Mouse (Mus musculus): ENCODE data around the gene Kansl2.

Gene Kansl2

DNA sequence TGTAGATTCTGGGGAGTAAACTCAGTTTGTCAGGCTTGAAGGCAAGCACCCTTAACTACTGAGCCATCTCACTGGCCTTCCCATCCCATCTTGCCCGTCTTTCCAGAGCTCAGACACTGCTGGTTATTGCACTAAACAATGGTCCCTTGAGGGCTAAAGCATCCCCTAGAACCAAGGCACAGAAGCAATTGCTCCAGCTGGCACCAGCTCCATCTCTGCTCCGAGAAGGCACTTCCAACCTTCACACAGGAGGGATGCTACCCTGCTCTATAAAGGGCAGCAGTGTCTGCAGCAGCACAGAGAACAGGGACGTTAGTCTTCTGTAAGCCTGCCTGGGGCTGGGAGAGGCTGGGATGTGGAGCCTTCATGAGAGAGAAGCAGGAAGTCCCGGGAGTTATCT lies 42.0 kb downstream of the Kansl2 start, which contains the start of gene Olfr279:
Gene Olfr279, plus strand, starts transcription at position 301 of the 400 bp plus-strand sequence.
- no peak for DNase-seq

DNA sequence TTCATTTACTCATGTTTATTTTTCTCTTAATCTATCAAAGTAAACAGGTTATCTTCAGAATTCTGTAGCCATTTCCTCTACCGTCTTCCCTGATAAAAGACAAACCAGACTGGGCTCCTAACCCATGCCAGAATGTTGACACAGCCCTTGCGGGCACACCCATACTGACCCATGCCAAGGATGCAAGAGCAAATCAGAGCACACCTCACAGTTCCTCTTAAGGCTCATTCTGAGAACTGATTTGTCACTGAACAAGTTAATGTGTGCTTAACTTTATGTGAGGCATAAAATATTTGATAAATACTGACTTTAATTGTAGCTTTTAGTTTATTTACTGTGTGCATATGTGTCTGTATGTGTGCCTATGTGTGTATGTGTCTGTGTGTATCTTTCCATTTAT lies 42.7 kb downstream of the Kansl2 start:
- no peak for DNase-seq

DNA sequence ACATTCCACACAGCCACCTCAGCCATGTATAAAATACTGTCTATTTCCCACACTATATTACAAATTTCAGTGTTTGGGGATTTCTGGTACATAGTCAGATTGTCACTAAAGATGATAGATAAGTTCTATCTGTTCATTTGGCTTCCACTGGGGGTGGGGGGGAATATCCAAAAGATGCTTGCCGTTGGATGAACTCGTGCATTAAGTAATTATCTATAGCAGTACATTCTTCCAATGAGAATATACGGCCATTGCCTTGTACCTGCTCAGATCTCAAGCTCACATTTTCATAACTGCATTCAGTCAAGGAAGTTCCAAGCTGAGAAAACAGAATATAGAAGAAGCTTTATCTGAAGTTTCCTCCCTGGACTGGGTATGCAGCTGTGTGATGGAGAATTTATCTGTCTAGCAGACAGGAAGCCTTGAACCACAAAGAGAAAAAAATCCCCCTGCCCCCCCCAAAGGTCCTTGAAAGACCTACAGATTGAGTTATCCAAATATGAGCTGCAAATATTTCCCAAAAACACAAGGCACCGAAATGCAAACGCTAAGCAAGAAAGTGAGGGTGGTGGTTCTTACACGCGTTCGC lies 47.5 kb downstream of the Kansl2 start:
- no peak for DNase-seq

DNA sequence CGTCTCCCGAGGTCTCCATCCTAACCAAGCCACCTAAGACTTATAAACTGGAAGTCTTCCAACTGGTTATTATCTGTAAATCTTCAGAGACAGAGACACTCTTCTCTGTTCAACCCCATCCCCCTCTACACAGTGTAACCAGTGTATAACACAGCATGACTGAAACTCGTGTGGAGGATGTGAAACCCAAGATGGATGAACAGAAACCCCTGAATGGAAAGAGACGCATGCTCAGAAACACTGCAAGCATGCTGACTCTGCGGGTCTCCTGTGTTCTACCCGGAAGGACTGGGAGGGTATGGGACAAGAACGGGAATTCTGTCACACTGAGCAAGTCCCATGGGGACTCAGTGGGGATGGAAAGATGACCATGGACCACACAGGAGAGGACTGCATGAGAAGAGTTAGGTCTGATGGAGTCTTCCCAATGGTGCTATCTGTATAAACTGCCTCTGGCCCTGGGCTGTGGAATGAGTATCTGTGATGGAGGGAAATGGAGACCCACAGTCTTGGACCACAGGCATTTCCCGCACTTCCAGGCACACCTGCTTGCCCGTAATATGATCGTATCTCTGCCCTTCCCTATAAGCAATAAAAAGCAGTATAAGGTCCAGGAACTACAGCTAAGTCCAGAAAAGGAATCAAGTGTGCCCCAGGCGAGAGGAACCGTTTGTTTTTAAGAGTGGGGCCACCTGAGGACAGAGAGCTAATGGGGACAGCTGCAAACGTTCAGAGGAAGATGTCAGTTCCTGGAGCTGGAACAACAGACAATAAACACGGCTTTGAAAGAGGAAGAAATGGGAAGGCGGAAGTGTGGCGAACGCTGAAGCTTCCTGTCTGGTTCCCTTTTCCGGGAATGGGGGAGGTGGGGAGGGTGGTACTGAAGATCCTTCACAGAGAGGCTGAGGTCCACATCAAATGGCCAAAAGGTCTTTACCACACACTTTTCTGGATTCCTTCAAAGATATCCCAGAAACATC lies 49.9 kb downstream of the Kansl2 start:
- DNase-seq, result no peak

DNA sequence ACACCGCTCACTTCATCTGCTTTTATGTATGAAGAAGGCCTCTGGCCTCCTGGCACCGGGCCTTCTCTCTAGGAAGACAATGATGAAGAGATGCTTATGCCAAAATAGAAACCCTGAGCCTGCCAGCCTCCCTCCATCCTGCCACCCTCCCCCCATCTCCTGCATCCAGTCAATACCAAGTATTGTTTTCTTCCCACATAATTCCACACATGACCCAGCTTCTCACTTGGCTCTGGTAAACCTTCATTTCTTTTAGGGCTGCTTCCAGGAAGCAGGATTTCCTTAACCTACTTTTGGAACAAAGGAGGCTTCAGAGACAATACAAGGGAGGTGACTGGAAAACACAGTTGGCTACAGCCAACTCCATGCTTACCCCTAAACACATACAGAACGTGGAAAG lies 51.4 kb downstream of the Kansl2 start, which contains the start of gene Lalba:
Gene Lalba, minus strand, starts transcription at position 21 of the 400 bp plus-strand sequence.
- no peak for DNase-seq

DNA sequence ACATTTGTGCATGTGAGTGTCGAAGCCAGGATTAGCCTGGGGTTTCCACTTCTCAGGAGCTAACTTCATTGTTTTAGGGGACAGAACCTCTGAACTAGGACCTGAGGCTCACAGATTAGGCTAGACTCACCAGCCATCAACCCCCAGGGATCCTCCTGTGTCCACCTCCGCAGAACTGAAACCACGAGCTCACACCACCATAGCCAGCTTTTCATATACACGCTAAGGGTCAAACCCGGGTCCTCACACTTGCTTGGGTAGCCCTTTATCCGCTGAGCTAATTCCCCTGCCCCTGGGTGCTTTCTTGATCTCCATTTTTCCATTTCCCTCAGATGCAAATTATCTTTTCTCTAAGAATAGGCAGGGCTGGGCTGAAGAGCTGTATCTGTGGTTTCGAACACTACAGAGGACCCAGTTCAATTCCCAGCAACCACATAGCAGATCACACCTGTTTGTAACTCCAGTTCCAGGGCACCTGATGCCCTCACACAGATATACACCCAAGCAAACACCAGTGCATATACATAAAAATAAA lies 54.4 kb downstream of the Kansl2 start:
- no peak for DNase-seq

DNA sequence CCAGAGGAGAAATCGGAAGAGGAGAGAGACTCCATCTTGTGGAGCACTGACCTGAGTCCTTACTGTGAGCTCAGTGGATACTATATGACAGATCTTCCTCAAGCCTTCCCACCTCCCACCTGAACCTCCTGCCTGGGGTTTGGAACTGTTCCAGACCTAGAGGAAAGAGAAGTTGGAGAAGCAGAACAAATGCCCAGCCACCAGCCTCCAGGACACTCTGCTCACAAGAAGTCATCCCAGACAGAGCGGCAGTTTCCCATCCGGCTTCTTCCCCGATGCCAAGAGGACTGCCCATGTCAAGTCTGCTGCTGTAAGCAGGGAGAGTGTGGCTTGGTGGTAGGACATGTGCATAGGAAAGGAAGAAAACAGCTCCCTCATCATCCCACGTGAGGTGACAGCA lies 57.8 kb downstream of the Kansl2 start:
- no peak for DNase-seq

DNA sequence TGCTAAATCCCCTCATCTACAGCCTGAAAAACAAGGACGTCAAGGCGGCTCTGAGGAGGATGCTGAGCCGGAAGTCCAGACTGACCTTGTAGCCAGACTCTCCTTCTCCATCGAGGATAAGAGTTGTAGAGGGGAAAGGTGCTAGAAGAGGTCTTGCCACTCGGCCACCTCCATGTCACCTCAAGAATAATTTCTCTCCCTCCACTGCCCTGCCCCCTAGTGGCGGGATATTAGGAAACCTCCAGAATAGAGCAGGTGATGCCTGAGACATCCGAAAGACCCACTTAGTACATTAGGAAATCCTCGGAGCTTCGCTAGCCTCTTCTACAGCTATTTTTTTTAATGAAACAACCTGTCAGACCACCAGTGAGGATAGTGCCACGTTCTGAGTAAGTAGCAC lies 58.7 kb downstream of the Kansl2 start:
- DNase-seq, result peak; percentile 39

DNA sequence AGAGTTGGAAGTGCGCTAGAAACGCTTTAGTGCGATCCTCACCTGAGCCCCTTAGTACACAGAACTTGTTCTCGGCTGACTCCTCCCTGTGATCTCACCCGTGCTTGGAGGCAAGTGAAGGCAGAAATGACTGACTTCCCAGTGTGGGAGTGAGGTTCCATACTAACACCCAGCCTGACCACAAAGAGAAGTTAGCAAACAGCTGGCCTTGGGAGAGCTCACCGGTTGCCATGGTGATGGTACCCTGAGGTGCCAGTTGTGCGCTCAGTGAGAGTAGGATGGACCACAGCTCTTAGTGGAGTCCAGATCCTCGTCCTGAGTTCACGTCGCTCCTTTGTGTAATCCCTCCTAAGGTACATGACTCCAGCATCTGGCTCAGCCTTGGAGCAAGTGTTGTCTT lies 59.1 kb downstream of the Kansl2 start:
- DNase-seq, result no peak

DNA sequence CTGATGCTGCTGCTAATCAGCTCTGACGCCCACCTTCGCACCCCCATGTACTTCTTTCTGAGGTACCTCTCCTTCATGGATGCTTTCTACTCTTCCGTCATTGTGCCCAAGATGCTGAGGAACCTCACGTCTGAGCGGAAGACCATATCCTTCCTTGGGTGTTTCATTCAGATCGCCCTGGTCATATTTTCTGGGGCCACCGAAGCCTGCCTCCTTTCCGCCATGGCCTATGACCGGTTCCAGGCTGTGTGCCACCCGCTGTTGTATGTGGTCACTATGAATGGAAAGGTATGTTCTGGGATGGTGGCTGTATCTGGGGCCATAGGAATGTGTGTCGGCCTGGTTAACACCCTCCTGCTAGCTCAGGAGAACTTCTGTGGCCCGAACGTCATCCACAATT lies 62.5 kb downstream of the Kansl2 start:
- DNase-seq, result no peak

DNA sequence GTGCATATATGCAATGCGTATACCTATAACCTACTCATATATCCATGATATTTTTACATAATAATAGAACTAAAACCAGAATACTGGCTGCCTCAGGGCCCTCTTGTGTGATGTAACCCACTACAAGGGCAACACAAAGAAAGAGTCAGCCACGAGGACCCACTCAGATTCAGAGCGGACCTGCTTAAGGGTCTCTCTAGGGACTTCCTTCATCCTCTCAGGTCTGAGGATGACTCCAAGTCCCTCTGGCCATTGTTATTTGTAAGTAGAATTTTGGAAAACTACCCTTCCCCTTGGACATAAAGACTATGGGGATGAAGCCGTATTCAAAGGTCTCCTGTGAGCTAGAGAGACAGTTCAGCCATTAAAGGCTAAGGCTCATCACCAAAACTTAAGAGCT lies 64.5 kb downstream of the Kansl2 start, which contains the start of gene OR5BS1P:
Gene OR5BS1P, plus strand, starts transcription at position 301 of the 400 bp plus-strand sequence.
- DNase-seq, result no peak
